Mouse (Mus musculus) spleen, adult 2 months (tissue): ENCODE measurements around the gene Tapbp.
"Not testable (repeated sequence)": the region's sequence is repeated elsewhere in the genome, so short reads cannot be mapped to it uniquely, and the experiment has no call there.

ENCODE experiments used
- CTCF ChIP-seq: fragments of 200-500 bp; IDR thresholded peaks from 2 replicates; pipeline ENCODE4 v1.5.1; 2011; ENCODE audit warnings: mild to moderate bottlenecking, inconsistent platforms; ENCODE audit not compliant: insufficient read depth, insufficient read length, insufficient replicate concordance; ENCODE audit errors: extremely low read depth
- POLR2A ChIP-seq: fragments of 200-500 bp; IDR thresholded peaks from 2 replicates; pipeline ENCODE4 v1.6.1; 2011; ENCODE audit warnings: low read depth, low read length, inconsistent platforms

- not testable (repeated sequence) for TF ChIP-seq CTCF, POLR2A
Observed at GRCm38 (mm10) chr17:33898193-33898592, 17.5 kb upstream of the Tapbp start.
